Mouse (Mus musculus): ENCODE results near the gene Rab21.

Rab21 gene

GRCm38 (mm10) chr10:115315473-115316171, at the start of gene Rab21:
TSS of gene Rab21 (minus strand) at chr10:115315594.
- DNase-seq (ENCODE audit: low spot score) = peak; percentile 87

GRCm38 (mm10) chr10:115363151-115363550, 47.8 kb upstream of the Rab21 start:
- no peak for DNase-seq (ENCODE audit: low spot score)

DNA sequence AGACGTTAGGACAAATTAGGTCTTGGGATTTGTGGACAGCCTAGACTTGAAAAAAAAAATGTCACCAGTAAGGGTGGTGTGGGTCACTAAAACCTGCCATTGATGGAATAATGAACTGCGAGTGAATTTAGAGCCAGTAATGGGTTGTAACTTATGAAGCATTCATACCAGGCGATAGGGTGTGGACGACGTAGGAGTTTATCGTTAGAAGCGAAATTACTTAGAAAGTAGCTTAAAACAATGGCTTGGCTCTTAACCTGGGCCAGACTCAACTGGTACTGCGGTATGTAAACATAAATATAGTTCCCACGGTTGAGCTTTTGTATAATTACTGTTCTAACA, 47.2 kb upstream of the Rab21 start:
- no peak for DNase-seq (ENCODE audit: low spot score)

GRCm38 (mm10) chr10:115361840-115362622, 46.6 kb upstream of the Rab21 start, which contains the start of gene Tmem19:
TSS of gene Tmem19 (minus strand) at chr10:115362501.
- DNase-seq (ENCODE audit: low spot score) = peak; percentile 89

DNA sequence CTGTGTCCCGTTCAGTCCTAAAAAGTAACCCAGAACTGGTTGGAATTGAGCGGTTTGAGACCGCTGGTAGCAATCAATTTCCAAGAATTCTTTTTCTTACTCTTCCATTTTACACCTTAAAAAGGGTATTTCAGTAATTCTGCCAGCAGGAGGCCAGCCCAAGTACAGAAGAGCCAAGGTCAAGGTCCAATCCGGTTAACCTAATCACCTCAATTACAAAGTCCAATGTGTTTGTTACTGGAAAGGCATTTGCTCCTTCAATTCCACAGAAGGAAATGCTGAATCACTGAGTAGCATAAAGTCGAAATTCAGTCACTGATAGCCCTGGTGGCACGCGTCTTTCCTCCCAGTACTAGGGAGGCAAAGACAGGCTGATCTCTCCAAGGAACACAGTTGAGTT, 43.7 kb upstream of the Rab21 start:
- DNase-seq (ENCODE audit: low spot score) = no peak

DNA sequence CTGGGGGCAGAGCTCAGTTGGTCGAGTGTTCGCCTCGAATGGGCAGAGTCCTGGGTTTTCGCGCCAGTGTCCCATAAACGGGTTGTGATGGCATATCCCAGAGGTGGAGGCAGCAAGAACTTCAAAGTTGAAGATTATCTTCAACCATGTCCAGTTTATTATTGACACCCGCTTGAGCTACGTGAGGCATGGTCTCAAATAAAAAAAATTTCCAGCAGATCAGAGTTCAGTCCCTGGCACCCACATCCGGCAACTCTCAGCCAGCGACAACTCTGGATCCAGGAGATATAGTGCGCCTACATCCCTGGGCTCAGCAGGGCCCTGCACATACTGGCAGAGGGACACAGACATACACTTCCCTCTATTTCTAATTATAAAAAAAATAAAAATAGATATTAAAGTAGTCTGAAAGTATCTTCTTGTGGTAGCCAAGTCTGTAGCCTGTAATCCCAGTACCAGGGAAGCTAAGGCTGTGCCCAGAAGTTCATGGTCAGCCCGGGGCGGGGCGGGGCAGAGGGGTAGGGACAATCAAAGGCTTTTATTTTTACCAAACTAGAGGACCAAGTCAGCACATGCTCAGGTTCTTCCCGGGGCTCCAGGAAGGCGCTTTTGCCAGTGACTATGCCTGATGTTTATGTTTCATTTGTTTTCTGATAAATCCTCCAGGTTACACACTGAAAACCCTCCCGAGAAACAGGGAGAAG, 43.0 kb upstream of the Rab21 start:
- no peak for DNase-seq (ENCODE audit: low spot score)

- DNase-seq (ENCODE audit: low spot score) = no peak
These were observed 40.7 kb upstream of the Rab21 start for GRCm38 (mm10) chr10:115356106-115356505.

DNA sequence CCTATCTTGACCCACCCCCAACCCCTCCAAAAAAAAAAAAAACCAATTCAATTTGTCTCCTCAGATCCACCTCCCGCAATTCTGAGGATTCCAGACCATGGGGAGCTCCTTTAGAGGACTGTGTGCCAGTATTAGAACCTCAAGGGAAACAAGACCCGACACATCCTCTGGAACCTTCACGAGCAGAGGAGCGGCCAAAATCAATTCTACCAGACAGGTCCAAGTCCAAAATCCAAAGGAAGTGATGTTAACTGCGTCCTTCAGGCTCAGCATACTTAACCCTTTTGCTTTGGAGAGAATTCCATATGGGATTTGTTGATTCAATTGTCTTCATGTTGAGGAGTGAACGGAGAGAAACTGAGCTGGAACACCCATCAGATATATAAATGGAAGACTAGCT, 39.6 kb upstream of the Rab21 start:
- DNase-seq (ENCODE audit: low spot score) = no peak

GRCm38 (mm10) chr10:115354553-115354952, 39.2 kb upstream of the Rab21 start:
- DNase-seq (ENCODE audit: low spot score) = no peak

DNA sequence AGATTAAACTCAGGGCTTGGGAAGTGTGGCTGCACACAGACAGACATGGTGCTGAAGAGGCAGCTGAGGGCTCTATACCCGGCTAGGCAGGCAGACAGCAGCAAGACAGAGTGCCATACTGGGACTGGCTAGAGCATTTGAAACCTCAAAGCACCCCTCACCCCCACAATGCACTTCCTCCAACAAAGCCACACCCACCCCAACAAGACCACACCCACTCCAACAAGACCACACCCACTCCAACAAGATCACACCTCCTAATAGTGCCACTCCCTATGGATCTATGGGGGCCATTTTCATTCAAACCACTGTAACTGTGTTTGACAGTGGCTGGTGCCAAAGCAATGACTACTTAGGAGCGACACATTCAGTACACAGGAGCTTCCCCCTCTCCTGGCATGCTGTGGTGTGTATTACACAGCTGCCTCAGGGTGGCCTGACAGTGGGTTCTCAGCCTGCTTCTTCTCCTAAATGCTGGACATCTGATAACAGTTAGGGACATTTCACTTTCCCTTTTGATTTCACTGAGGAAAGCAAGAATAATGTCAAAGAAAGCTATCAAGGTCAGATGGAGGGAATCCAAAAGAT, 35.5 kb upstream of the Rab21 start:
- DNase-seq (ENCODE audit: low spot score) = no peak

DNA sequence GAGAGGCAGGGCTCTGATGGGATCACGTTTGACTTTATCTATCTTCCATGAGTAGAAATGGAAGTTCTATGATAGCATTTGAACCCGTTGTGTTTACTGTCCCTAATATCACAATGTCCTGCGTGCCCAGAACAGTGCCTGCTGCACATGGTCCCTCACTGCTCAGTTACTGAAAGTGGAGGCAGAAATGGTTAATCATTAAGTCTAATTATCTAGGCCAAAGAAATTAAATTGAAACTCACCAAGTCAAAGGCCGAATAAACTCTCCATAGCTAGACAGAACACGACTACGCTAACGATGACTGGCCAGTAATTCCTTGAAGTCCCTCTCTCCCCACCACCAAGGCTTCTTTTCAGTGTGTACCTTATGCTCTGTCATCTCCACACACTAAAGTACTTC, 34.1 kb upstream of the Rab21 start:
- DNase-seq (ENCODE audit: low spot score) = no peak

- no peak for DNase-seq (ENCODE audit: low spot score)
These were observed 33.6 kb upstream of the Rab21 start for GRCm38 (mm10) chr10:115349029-115349428.

DNA sequence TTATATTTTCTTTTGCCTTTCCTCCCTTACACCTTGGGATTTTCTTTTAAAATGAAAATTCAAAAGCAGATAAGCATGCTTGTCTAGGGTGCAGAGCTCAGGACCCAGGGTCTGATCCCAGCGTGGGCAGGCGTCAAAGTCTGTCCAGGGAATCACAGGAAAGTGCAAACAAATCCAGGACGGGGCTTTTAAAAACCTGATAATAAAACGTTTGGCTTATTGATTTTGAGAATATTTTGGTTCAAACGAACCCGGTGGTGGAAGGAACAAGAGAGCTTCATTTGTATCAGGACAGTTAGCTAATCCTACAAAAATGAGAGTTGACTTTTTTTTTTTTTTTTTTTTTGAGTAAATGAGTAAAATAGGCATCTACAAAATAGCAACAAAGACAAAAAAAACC, 32.7 kb upstream of the Rab21 start:
- no peak for DNase-seq (ENCODE audit: low spot score)

DNA sequence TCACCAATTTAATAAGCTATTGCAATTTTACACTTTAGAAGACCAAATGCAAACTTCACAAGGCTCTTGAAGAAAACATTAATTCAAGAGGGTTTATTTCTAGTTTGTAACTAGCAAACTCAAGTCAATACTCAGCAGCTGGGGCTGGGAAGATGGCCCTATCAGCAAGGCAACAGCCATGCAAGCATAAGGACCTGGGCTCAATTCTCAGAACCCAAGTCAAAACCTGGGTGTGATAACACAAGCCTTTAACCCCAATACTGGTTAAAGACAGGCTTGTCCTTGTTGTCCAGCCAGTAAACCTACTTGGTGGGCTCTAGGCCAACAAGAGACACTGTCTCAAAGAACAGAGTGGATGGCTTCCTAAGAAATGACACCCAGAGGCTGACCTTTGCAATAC, 31.1 kb upstream of the Rab21 start:
- no peak for DNase-seq (ENCODE audit: low spot score)

DNA sequence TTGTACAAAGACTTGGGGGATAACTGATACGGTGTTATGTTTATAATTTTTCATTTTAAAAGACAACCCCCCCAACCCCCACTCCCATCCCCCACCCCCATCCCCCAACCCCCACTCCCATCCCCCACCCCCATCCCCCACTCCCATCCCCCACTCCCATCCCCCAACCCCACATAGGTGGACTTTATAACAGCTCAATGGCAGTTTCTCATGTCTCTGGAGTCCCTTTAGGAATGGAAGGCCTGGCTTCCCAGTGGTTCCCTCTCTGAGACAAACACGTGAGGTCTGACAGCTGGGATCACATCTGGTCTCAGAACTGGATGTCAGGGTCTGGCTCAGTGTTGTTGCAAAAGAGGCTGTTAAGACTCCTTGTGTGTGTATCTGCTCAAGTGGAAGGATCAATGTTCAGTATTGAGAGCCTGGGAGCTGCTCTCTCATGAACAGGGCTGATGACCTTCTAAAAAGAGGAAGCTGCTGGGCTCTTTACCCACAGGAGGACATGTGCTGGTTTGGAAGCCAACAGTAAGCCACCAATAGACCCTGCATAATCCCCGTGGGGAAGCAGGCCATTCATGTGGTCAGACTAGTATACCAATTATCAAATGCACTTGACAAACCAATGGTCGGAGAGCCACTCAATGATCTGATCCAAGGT, 27.5 kb upstream of the Rab21 start:
- DNase-seq (ENCODE audit: low spot score) = no peak

DNA sequence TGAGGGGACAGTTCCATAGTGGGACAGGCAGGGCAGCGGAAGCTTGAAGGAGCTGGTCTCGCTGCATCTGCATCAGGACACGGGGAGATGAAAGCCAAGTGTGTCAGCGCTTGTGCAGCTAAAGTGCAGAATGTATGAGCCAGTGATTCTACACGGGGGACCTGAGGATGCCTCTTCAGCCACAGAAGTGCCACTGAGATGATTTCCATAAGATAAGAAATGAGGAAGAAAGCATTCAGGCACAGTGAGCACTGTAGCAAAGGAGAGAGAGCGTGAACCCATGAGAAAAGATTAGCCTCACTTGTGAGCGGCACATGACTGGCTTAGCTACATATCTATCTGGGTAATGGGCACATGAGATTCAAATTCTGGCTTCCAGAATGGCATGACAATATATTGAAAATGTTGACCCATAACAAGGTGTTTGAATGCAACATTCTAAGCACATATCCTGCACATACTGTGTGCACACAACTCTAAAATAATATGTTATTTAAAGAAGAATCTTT, 24.5 kb upstream of the Rab21 start:
- no peak for DNase-seq (ENCODE audit: low spot score)

- no peak for DNase-seq (ENCODE audit: low spot score)
These were observed 21.5 kb upstream of the Rab21 start for GRCm38 (mm10) chr10:115336901-115337300.

GRCm38 (mm10) chr10:115333528-115333927, 18.1 kb upstream of the Rab21 start:
- no peak for DNase-seq (ENCODE audit: low spot score)

GRCm38 (mm10) chr10:115332997-115333396, 17.6 kb upstream of the Rab21 start:
- no peak for DNase-seq (ENCODE audit: low spot score)

GRCm38 (mm10) chr10:115332420-115332952, 17.1 kb upstream of the Rab21 start:
- DNase-seq (ENCODE audit: low spot score) = no peak

- no peak for DNase-seq (ENCODE audit: low spot score)
These were observed 13.7 kb upstream of the Rab21 start for GRCm38 (mm10) chr10:115329010-115329530.
